Mouse (Mus musculus): ENCODE measurements around the gene Trim6. TPM values are rescaled to one million over a fixed set of nuclear protein-coding genes. Genes with fewer than 3 reads are reported as not detected.
"Not testable (repeated sequence)": the region's sequence is repeated elsewhere in the genome, so short reads cannot be mapped to it uniquely, and the experiment has no call there.

Trim6 gene
- 0.30 and 0.74 TPM in 2 replicates for total RNA-seq (2021)
- long read RNA-seq, experiment 1, result 0 reads
- long read RNA-seq, experiment 2, partial matches to known transcripts, result 0 of 1 reads
- long read RNA-seq, experiment 2, other reads (novel, unspliced or antisense), result 1 of 1 reads

- peak; percentile 91 for DNase-seq
These were observed at the start of gene Trim6 for GRCm38 (mm10) chr7:104218701-104219569. Gene Trim6 (plus strand): TSS chr7:104218793.

DNA sequence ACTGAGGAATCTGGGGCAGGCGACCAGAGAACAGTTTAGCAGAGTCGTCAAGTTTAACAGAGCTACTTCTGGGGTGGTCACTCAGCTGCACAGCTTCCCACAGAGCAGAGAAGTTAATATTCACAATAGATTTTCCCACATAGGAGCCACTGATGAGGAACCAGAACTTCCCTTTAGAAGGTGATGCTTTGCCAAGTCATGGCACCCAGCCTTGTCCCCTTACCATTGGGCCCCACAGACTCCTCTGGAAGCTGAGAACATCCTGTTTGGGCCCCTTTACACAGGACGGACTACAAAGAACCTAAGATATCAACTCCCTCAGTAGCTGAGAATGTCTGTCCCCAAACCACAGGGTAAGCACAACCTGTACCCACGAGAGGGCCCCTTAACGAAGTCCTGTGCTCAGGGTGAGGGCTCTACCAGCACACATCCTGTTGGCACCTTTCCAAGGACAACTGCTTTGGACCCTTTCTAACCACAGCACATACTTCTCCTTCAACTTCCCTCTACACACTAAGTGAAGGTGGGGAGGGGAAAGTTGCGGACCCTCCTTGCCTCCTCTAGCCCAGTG lies 48.9 kb upstream of the Trim6 start:
- DNase-seq, result no peak

DNA sequence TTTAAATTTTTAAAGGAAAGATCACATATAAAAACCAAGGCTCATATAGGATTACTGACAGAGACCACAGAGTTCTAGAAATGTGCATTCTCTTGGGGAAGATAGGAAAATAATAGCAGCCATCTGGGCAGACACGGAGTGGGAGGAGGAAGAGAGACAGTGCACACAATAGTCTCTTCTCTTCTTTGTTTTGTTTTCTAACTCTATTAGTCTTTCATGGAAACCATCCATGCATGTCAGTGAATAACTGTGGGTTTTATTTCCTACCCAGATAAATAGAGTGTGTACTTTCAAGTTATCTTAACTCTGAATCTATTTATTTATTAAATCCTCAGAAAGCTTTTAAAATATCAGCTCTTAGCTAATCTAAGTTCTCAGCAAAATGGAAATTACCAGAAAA lies 43.5 kb upstream of the Trim6 start:
- DNase-seq, result no peak

DNA sequence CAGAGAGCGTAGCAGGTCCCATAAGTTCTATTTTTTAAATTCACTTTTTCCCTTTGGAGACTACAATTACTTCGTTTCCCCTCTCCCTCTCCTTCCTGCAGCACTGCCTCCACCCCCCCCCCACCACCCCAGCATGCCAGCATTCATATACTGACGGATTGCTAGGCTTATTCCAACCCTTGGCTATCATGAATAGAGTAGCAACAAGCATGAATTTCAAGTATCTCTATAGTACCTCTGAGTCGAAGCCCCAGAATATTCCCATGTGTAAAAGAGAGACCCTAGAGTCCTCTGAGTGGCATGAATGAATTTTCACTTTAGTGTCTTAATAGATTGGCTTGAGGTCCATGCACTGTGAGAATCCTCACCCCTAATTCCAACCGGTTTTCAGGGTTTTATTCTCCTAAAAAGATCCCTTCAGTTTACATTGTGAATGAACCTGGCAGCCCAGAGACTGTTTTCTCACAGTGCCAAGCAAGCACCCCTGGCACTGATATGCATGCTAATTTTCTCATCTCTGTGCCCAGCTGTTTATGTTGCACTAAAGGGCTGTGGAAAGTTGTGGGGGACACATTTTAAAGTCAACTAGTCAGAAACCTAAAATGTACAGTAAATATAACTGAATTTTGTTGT lies 40.1 kb upstream of the Trim6 start:
- DNase-seq, result no peak

- no peak for DNase-seq
These were observed 39.5 kb upstream of the Trim6 start for GRCm38 (mm10) chr7:104179074-104179473.

DNA sequence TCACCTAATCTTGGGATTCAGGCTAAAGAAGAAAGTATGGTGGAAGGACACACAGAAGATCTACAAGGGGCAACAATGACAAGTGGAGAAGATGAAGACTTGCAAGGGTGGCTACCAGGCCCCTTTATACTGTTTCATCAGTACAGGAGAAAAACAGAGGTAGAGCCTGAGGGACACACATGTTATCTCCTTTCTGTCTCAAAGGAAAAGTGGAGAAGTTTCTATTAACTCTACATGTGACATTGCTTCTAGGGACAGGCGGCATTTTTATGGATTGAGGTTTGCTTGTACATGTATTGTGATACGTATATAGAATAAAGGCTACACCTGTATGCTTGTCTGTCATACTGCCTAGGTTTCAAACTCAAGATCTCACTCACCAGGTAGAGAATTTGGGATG lies 35.3 kb upstream of the Trim6 start, which contains the start of gene Olfr648:
TSS of gene Olfr648 (minus strand) at position 101 of the 400 bp plus-strand sequence.
- DNase-seq, result no peak

DNA sequence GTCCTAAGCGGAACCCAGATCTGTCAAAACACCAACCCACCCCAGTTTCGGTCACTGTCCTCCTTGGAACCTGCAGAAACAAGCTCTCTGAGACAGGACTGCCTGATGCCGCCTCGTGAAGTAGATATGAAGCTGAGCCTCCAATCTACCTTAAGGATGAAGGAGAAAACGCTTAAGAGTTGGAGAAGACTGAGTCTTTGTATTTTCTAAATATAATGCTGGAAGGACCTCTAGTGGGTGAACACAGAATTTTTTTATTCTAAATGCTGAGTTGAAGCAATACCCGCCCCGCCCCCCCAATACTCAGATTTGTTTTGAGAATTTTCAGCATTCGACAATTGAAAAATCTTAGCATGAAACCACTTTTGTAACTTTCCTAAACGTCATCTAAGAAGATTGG lies 27.3 kb upstream of the Trim6 start:
- no peak for DNase-seq

- DNase-seq, result no peak
These were observed 22.7 kb upstream of the Trim6 start, which contains the start of gene Olfr649 for GRCm38 (mm10) chr7:104195885-104196284. Gene Olfr649 (minus strand): TSS chr7:104195985.

DNA sequence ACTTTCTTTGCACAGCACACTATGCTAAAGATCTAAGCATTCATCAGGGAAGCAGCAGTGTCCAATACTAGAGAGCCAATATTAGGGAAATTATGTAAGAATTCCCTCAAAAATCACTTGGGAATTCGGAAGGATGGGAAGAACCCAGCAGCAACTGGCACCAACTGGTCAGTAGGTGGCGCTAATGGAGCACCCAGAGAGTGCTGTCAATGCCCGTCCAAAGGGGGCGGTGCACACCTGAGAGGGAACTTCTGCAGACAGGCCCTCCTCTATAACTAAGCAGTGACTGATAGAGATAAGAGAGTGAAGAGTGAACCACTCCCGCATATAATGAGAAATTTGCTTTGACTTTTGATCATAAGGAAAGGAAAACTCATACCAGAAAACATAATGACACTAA lies 18.8 kb upstream of the Trim6 start:
- DNase-seq, result peak; percentile 86

- DNase-seq, result no peak
These were observed 12.4 kb upstream of the Trim6 start for GRCm38 (mm10) chr7:104206197-104206596.

DNA sequence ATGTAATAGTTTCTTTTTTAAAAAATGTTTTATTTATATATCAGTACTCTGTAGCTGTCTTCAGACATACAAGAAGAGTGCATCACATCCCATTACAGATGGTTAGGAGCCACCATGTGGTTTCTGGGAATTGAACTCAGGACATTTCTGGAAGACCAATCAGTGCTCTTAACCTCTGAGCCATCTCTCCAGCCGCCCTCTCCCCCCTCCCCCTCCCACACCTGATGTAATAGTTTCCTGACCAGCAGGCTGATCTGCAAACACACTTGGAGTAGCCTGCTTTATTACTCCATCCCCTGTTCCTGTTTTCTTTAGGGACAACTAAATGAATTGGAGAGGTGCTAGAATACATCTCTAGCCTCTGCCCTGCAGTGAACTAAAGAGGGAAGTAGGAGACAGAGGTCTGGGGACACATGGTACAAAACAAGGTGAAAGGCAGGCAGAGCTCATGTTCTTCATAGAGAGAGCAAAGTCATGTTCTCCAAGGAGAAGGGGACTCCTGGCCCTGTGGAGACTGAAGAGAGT lies 2.5 kb upstream of the Trim6 start:
- no peak for DNase-seq

- no peak for DNase-seq
These were observed 712 bp upstream of the Trim6 start for GRCm38 (mm10) chr7:104217881-104218280.

DNA sequence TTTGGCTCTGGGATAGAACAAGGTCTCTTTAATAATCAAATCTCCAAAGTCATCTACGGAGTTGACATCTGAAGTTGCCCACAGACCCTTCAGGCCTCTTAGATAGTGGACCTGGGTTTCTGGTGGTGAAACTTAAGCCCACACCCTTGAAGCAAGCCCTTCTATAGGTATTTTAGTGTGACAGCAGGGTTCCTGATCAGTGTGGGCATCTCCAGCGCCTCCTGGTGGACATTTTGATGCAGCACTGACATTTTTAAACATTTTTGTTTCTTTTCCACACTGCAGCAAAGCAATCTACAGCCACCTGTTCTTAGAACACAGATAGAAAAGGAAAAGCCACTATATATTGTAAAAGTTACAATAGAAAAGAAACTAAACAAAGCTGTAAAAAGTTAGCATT lies 12.6 kb downstream of the Trim6 start:
- peak; percentile 48 for DNase-seq

GRCm38 (mm10) chr7:104240857-104241256 lies 22.3 kb downstream of the Trim6 start:
- no peak for DNase-seq

- DNase-seq, result no peak
These were observed 25.0 kb downstream of the Trim6 start for GRCm38 (mm10) chr7:104243616-104244015.

- DNase-seq, result peak; percentile 76
These were observed 25.9 kb downstream of the Trim6 start, which contains the start of gene Trim34a for GRCm38 (mm10) chr7:104244287-104245181. Gene Trim34a (plus strand): TSS chr7:104244457.

DNA sequence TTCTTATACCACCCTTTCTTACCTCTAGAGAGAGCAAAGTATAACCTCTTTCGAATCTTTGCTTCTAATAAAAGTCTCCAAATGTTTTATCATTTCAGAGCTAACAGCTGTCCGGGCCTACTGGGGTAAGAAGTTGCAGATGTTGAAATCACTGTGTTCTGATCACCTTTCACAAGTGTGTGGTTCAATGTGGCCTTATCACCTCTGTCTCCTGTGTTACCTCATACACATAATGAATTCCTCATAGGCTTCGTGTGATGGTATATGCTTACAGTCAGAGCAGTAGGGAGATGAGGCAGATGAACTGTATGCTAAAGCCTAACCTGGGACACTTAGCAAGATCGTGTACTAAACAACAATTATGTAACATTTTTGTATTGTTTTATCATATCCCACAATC lies 41.8 kb downstream of the Trim6 start:
- not testable (repeated sequence) for DNase-seq

- not testable (repeated sequence) for DNase-seq
These were observed 46.7 kb downstream of the Trim6 start for GRCm38 (mm10) chr7:104265335-104265734.

- DNase-seq, result not testable (repeated sequence)
These were observed 60.8 kb downstream of the Trim6 start for GRCm38 (mm10) chr7:104279361-104279760.
